Mouse (Mus musculus): ENCODE data around the gene Borcs5.

Borcs5 gene

DNA sequence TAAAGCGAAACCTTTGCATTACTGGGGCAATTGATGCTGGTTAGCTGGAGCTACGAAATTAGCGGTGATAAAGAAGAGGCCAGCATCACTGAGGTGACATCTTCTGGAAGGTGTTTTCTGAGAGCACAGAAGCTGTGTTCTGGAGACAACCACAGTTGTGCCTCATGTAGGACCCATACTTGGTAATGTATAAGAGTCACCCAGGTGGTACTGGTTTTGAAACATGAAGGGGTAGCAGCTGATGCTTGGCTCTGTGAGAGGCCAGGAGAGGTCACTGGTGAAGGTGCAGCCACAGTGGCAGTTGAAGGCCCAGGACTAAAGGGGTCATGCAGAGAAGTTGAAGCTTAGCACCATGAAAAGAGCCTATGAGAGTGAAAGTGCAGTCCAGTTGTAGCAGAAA, at the start of gene Borcs5:
Gene Borcs5, plus strand, starts transcription at position 301 of the 400 bp plus-strand sequence.
- no peak for DNase-seq (ENCODE audit: low spot score)

DNA sequence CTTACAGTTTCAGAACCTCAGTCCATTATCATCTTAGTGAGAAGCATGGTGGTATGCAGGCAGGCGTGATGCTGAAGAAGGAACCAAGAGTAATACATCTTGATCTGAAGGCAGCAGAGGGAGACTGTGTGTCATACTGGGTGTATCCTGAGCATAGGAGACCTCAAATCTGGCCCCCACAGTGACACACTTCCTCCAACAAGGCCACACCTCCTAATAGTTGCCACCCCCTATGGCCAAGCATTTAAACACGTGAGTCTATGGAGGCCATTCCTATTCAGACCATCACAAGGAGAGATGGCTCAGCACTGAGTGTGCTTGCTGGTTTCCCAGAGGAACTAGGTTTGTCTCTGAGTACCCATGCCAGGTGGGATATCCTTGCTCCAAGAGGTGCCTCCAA, 47.7 kb upstream of the Borcs5 start:
- no peak for DNase-seq (ENCODE audit: low spot score)

DNA sequence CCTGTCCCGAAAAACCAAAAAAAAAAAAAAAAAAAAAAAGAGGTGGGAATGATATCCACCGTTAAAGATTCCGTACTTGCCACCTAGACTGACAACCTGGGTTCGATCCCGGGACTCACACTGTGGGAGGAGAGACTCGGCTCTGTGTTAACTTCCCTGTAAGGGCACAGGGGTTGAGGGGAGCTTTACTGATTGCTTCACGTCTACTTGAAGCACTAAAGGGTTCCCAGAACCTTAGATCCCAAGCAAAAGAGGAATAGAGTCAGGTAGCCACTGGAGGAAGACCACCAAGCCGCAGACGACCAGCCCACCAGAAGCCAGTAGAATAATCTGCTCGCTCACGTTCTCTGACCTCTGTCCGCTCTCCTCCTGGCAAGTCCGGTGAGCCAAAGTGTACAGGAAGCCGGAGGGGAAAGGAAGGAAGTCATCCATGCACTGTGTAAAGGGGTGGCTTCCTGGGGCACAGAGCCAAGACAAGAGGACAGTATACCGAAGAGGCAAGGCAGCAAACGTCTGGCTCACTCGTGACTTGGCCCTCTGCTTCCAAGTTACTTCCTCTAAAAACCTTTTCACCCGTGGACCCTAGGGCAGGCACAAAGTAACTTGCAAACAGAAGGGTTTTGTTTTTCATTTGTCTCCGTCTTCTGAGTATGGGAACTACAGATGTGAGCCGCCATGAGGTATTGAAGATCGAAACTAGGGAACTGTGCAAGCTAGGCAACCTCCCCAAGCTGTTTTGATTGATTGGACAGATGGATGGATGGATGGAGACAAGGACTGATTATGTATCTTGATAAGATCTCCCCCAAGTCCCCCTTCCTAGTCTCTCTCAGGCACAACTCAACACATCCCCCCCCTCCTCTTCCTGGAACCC, 44.5 kb upstream of the Borcs5 start:
- DNase-seq (ENCODE audit: low spot score) = no peak

DNA sequence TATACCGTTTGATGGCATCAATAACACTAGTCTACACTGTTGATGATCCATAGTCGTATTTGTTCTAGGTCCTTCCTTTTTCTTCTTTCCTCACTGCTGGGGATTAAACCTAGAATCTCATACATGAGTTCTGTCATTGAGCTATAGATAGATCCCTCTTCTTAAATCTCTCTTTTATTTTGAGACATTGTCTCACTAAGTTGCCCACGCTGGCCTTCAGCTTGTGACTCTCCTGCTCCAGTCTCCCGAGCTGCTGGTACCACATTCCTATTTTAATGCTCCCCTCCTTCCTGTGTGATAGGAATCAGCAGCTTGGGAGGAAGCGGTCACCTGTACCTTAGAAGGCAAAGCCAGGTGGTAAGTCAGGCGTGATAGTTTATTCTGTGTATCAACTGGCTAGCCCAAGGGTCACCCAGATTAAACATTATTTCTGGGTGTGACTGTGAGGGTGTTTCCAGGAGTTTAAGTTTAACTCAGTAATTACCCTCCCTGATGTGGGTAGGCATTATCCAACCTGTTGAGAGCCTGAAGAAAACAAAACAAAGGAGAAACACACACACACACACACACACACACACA, 41.6 kb upstream of the Borcs5 start:
- DNase-seq (ENCODE audit: low spot score) = no peak

DNA sequence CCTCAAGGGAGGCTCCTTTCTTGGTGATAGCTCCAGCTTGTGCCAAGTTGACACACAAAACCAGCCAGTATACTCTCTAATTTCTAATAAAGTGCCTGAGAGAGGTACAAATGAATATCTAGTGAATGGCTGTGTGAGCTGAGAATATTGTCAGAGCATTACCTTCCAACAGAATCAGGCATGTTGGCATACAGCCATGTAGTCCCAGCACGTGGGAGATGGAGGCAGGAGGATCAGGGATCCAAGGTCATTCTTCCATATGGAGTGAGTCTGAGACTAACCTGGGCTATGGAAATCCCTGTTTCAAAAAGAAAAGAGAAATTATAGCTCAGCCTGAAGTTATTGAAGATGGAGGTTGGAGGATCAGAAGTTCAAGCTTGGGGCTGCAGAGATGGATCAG, 40.1 kb upstream of the Borcs5 start:
- no peak for DNase-seq (ENCODE audit: low spot score)

DNA sequence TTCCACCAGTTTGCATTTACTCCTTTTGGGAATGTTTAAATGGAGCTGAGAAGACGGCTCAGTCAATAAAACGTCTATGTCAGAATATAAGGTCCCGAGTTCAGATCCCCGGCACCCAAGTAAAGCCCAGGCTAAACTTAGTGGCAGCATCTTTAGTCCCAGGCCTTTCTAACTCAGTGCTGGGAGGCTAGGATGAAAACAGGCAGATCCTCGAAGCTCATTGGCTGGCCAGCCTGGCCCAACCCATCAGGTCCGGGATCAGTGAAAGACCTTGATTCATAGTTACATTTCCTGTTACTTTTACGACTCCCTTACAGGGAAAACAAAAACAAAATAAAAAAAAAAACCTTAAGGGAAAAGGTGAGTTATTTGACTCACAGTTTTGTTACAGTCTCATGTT, 38.2 kb upstream of the Borcs5 start:
- DNase-seq (ENCODE audit: low spot score) = no peak

DNA sequence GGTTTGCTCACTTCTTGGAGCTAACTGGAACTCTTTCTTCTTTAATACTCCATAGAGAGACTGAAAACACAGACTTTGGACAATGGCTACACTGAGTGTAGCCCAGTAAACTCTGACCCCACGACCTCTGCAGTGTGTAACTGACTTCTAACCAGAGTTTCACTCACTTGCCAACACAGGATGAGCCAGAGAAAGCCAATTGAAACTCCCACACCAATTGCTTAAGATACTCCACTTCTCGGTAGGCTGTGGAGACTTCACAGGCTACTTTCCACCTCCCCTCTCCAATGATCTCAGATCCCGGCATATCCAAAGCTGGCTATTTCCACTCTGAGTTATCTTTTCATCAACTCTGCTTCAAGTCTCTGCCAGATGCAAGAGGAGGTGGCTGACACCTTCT, 37.5 kb upstream of the Borcs5 start:
- no peak for DNase-seq (ENCODE audit: low spot score)

DNA sequence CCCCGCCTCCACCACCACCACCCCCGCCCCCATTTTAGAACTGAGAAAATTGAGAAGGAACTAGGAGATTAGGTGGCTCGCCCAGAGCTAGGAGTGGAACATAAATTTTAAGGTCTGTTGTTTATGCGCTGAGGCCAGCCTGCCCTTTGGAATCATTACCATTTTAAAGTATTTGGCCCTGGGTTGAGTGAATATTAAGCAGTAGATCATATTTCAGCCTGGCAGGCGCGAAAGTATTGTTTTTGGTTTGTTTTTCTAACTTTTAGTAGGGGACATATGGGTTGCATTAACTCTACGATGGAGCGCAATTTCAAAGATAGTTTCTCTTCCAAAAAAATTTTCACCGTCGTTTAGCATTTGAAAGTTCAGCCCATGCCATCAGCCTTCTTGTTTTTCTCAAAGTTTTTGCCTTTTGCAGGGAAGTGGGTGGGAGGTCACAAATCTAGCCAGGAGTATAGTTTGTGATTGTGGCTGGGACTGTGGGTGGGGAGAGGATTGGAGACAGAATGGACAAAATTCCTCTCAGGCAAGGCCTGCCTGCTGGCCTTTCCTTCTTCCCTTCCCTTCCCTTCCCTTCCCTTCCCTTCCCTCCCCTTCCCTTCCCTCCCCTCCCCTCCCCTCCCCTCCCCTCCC, 36.8 kb upstream of the Borcs5 start:
- DNase-seq (ENCODE audit: low spot score) = no peak

DNA sequence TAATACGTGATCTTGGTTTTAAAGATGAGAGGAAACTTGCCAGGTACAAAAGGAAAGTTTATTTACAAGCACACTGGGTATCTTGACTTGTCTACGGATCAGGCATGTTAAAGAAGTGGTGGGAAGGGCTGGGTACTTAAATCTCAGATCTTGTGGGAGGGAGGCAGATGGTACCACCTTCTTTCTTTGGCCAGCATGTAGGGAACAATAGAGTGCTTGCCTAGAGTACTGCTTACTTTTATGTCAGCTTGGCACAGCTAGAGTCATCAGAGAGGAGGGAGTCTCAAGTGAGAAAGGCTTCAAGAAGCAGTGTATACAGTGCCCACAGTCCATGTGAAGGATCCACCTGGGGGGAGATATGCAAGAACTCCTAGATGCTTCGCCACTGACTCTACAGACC, 34.1 kb upstream of the Borcs5 start:
- DNase-seq (ENCODE audit: low spot score) = no peak

DNA sequence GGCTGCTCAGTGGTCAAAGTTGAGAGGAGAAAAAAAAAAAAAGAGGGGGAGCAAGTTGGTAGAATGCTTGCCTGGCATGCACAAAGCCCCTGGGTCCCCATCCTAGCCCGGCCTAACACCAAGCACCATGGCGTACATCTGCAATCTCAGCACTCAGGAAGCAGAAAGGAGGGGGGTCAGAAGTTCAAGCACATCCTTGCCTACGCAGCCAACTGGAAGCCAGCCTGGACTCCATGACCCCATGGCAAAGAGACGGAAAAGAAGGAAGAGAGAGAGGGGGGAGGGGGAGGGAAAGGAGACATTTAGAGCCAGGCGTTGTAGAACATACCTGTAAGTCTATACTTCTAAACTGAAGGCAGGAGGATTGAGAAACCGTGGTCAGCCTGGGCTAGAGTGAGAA, 32.8 kb upstream of the Borcs5 start:
- DNase-seq (ENCODE audit: low spot score) = no peak

DNA sequence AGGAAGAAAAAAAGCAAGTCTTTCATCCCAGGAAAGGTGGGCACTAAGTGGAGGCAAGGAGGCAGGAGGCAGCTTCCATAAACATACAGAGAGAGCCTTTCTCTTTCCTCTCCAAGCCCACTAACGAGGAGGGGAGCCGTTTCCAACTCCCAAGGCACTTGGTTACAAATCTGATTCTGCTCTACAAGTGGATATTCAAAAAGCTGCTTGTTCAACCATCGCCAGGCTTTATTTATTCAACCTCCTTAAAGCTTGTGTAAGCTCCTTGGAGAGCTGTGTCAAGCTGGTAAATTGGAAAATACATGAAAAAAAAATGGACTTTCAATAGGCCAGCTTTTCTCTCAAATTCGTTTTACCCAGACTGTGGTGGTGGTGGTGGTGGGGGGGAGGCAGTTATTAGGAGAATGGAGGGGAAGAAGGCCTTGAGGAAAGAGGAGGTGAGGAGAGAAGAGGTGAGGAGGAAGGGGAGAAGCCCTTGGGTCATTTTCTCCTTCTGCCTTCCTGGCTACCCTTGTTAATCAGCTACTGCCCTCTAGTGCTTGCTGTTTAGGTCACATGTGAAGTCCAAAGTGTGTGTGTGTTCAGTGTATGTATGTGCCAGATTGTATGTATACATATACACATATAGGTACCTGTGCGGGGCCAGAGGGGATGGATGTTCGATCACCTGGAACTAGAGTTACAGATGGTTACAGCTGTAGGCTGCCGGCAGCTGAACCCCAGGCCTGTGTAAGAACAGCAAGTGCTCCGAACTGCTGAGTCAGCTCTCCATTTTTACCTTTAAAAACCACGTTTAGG, 32.2 kb upstream of the Borcs5 start:
- no peak for DNase-seq (ENCODE audit: low spot score)

DNA sequence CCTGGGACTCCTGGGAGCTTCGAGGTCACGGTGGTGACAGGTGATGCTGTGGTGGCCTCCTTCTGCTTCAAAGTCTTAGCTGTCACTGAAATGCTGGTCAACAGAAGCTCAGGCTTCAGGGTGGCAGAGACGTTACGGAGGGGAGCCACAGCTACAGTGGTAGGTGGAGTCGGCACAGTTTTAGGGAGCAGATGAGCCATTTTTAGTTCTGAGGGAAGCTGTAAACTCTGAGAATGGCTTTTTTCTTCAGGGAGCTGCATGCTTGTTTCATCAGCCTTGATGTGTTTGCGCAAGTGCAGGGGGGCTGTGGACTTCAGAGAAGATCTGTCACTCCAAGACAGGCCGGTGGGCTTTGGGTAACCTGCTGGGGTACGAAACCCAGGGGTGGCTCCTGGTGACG, 28.9 kb upstream of the Borcs5 start:
- no peak for DNase-seq (ENCODE audit: low spot score)

DNA sequence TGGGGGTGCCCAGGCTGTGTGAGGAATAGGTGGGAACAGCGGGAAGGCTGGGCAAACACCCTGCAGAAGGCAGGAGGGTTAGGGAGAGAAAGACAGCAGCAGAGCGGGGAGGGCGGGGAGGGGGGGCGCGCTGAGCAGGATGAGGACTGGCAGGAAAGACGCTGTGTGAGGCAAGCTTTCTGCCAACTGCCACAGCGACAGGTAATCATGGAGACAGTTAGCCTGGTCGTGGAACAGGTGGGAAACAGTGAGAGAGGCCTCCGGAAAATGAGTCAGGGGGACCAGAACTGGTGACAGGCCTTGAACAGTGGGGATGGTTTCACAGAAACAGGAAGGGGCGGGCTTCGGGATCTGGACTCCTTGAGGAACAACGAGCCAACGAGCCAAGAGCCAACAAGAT, 27.4 kb upstream of the Borcs5 start:
- no peak for DNase-seq (ENCODE audit: low spot score)

DNA sequence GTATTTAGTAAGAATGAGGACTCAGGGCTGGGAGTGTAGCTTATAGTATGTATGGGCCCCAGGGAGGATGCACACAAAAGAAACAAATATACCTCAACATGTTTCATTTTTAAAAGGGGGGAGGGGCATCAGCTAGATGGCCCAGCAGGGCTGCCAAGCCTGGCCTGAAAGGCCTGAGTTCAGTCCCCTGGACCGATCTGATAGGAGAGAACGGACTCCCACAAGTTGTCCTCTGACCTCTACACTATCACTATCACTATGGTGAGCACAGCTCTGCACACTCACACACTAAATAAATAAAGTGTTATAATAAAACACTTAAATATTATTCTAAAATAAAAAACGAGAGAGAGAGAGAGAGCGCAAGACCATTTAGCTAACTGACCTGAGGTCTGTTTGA, 25.0 kb upstream of the Borcs5 start:
- DNase-seq (ENCODE audit: low spot score) = no peak

DNA sequence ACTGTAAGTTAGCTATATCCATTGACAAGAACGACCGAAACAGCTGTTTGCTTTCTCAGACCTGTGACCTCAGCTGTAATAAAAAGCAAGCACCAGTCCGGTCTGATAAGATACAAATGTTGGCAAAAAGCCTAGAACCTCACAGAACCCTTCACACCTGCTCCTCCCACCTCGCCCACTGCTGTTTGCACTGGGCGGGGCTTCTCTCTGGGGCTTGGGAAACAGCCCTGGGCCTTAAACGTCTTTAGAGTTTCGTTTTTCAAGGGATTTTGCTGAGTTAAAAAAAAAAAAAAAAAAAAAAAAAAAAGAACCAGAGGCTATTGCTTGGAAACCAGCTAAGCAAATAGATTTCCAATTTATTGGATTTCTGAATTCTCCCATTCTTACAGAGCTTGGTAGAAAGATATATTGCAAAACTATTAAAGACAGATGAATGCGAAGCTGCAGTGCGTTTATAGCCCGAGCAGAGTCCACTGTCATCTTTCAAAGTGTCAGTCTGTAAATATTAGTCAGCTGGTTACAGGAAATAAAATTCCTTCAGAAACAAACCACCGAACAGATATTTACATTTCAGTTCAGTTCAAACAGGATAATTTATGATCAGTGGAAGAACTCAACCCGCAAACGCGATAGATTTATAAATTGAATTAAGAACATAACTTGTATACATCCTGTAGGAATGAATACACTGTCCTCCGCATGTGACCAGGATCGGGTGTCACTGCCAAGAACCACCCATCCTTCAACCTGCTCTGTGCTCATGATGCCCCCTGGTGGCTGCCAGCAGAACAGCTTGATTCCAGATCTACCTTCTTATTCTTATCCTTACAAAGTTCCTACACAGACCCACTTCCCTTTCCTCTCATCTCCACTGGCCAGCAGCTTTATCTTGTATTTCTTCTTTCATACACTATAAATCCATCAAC, 24.3 kb upstream of the Borcs5 start:
- DNase-seq (ENCODE audit: low spot score) = peak; percentile 92

DNA sequence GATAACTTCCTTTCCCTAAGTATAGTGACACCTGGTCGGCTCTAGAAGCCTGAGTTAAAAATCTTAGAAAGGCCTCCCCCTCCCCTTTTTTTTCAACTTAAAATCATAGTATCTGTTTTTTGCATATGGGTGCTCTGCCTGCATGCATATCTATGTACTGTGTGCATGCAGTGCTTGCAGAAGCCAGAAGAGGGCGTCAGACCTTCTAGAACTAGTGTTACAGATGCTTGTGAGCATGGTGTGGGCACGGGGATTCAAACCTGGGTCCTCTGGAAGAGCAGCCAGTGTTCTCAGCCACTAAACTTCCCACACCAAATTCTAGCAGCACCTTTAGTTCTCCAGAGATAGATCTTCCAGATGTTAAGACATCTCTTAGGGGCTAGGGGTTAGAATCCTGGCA, 21.7 kb upstream of the Borcs5 start:
- DNase-seq (ENCODE audit: low spot score) = no peak

DNA sequence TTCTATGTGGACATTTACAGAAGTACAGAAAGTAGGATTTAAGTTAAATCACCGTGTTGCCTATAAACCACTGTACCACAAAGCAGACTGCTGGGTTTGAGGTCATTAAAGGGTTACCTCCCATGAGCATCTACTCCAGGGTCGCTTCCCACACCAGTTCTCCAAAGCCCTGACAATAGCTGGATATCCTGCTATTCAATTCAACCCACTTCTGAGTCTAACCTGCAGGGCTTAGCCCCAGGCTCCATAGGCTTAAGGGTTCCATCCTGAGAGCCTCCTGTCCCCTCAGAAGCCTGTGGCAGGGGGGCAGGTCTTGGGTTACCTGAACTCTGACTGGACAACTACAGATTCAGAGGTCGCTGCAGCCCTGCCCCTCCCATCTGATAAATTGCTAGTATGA, 19.2 kb upstream of the Borcs5 start:
- no peak for DNase-seq (ENCODE audit: low spot score)

DNA sequence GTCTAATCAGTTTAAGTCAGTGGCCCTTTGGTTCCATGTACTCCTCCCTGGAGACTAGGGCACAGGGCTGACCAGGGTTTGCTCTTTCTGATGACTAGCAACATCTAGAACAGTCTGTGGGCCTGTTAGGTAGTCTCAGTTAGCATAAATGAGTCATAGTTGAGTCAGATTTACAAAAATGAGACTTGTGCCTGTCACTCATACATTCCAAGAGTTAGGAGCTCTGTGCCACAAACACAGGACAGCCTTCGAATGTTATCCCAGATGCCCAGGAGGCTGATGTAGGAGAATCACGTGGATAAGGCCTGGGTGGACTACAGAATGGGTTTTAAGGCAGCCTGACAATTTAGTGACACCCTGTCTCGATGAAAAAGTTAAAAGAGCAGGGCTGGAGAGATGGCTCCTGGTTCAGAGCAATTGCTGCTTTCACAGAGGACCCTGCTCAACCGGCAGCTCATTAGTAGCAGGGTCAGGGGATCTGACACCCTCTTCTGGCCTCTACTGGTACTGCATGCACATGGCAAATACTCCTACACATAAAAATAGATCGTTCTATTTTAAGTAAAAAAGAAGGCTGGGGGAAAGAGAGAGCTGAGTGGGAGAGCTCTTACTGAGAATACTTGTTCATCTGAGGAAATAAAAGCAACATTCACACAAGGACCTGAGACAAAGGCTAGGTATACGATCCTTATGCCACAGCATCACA, 18.3 kb upstream of the Borcs5 start:
- peak; percentile 64 for DNase-seq (ENCODE audit: low spot score)

DNA sequence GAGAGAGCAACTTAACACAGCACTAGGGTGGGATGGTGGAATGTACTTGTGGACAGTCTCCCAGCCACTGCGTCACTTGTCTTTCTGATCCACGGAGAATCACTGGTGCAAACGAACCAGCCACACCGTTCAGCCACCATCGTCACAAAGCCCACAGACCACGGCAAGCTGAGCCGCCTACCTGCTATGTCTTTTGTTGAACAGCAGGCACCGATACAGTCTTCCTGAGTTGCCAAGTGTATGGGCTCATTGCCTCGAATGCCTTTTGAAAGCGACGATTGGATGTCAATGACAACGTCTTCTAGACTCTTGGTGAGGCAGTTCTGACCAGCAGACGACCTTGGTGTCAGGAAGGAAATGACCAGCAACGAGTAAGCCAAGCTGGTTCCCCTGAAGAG, 17.8 kb upstream of the Borcs5 start:
- no peak for DNase-seq (ENCODE audit: low spot score)

DNA sequence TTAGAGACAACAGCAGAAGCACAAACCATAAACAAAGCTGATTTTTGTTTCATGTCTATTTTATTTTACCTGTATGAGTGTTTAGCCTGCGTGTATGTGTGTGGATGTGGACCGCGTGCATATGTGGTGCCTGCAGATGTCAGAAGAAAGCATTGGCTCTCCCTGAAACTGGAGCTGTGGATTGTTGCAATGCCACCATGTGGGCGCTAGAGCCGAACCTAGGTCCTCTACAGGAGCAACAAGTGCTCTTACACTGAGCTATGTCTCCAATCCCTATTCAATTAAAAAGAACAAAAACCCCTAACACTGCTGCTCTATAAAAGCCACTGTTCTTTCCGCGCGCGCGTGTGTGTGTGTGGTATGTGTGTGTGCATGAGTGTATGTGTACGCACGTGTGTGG, 13.9 kb upstream of the Borcs5 start:
- DNase-seq (ENCODE audit: low spot score) = no peak

DNA sequence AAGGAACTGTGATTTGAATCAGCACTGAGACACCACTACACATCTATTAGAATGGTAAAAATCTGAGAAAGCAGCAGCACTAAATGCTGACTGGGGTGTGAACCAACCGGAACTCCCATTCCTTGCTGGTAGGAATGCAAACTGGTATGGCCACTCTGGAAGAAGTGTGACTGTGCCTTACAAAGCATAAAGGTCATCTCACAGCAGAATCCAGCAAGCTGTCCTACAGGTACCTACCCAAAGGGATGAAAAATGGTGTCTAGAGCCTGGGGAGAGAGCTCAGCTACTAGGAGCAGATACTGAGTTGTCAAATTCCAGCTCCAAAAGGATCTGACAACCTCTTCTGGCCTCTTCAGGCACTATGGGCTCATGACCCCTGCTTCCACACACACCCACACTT, 12.7 kb upstream of the Borcs5 start:
- DNase-seq (ENCODE audit: low spot score) = no peak
